Mouse (Mus musculus) left cerebral cortex, adult 8-10 months (tissue): ENCODE measurements at regions not wholly inside any gene's neighbourhood (a gene's known extent, or its start where the extent isn't known, plus 50 kb on each side); places are given as distances from the start of the nearest gene placed in this dataset.
"Not testable (repeated sequence)": the region's sequence is repeated elsewhere in the genome, so short reads cannot be mapped to it uniquely, and the experiment has no call there.

Experiments used
- DNase-seq, 2 experiments: peaks; one replicate each; pipeline ENCODE4 v3.0.0; 2022; ENCODE audit warnings: low spot score in 2 of 2

DNA sequence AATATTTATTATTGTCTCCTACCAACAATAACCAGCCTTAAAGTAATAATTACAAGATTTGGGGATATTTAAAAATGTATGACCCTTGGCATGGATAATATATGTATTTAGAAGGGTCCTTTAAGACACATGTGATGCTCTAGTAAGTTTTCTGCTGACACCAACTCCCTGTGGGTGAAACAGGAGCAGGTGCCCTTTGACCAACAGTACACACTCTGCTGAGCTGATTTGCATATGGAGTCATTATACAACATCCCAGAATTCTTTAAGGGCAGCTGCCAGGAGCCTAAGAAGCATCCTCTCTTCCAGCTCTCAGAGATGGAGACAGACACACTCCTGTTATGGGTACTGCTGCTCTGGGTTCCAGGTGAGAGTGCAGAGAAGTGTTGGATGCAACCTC, 274.1 kb downstream of the Rpia start:
- no peak for DNase-seq

DNA sequence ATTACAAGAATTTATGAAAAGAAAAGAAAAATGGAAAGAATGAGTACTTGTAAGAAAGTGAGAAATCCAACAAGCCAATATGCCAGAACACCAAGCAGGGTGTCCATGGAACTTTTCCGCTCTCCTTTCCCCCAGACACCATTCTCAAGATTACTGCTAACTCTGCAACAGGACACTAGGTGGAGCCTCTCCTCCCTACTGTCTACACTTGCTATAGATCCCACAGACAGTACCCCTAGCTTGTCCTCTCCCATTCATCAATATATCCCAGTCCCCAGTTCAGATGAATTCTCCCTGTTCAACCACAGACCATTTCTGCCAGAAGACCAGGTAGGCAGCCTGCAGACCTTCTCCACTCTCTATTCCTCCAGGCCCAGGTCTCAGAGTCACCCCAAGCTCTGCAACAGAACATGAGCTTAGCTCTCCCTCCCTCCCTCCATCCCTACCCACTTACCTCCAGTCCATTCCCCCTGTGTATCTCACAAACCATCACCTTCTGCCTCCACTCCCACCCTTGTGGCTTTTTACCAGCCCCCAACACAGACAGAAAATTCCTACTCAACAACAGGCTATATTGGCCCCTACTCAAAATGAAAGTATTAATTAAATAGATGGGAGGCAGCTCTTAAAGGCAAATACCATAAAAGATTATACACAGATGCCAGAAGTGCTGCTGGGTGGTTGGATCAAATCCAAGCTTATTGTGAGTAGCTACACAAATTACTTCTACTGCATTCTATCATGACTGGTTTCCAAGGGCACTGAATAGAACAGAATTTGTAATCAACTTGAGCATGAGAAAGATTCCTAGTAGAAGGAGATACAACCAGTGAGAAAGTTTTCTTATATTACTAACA, 323.2 kb downstream of the Rpia start:
- DNase-seq = no peak

DNA sequence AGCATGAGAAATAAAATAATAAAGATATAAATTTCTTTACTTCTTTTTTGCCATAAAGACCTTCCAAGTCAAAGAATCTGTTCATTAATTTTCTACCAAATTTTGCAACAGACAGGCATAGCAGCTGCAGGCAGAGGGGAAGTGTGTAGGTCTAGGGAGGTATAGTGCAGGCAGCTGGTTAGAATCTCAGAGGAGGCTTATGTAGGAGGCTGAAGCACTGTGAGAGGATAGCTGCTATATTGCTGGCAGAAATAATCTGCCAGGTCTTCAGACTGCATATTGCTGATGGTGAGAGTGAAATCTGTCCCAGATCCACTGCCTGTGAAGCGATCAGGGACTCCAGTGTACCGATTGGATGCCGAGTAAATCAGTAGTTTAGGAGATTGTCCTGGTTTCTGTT, 334.8 kb downstream of the Rpia start:
- DNase-seq = peak in 1 of 2 experiments; percentile 4

DNA sequence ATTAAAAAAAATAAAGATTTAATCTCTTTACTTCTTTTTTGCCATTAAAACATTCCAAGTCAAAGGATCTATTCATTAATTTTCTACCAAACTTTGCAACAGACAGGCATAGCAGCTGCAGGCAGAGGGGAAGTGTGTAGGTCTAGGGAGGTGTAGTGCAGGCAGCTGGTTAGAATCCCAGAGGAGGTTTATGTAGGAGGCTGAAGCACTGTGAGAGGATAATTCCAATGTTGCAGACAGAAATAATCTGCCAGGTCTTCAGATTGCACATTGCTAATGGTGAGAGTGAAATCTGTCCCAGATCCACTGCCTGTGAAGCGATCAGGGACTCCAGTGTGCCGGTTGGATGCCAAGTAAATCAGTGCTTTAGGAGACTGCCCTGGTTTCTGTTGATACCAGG, 357.3 kb downstream of the Rpia start:
- peak in 1 of 2 experiments; percentile 15 for DNase-seq

DNA sequence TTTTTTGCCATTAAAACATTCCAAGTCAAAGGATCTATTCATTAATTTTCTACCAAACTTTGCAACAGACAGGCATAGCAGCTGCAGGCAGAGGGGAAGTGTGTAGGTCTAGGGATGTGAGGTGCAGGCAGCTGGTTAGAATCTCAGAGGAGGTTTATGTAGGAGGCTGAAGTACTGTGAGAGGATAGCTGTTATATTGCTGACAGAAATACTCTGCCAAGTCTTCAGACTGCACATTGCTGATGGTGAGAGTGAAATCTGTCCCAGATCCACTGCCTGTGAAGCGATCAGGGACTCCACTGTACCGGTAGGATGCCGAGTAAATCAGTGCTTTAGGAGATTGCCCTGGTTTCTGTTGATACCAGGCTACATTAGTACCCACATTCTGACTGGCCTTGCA, 385.7 kb downstream of the Rpia start:
- peak; percentile 10 to 48 for DNase-seq

DNA sequence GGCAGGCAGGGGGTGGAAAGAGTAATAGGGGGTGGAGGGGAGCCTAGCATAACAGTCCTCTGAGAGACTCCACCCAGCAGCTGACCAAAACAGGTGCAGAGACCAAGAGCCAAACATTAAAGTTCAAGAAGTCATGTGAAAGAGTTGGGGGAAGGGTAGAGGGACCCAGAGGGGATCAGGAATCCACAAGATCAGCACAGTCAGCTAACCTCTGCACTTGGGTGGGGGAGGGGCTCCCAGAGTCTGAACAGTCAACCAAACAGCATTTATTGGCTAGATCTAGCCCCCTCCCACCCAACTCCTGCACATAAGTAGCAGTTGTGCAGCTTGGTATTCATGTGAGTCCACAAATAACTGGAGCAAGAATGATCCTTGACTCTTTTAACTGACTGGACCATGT, 402.2 kb downstream of the Rpia start:
- DNase-seq = not testable (repeated sequence)

DNA sequence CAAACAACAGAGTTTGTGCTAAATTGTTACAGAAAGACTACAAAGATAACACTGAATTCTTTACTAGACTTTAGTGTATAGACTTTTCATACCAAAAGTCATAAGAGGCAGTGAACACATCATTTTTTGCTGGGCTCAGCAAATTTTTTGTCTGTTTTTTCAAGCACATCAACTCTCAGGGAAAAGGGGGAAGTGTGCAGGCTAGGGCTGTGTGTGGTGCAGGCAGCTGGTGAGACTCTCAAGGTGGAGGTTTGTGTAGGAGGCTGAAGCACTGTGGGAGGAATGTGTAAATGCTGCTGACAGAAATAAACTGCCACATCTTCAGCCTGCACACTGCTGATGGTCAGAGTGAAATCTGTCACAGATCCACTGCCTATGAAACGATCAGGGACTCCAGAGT, 405.6 kb downstream of the Rpia start:
- DNase-seq = peak; percentile 9 to 83

DNA sequence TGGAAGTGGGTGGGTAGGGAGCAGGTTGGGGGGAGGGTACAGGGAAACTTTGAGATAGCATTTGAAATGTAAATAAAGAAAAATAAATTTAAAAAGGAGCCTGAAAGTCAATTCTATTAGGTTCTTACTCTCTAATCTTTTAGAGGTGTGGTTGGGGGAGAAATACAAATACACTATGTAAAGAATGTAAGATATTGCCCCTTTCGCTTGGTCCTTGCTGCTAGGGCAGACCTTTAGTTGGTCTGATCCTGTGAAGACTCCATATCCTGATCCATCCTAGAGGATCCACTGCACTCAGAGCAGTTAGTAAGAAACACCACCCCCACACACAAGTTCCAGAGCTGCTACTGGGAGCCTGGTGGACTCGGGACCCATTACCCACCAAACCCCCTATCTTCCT, 412.7 kb downstream of the Rpia start:
- DNase-seq = not testable (repeated sequence)

DNA sequence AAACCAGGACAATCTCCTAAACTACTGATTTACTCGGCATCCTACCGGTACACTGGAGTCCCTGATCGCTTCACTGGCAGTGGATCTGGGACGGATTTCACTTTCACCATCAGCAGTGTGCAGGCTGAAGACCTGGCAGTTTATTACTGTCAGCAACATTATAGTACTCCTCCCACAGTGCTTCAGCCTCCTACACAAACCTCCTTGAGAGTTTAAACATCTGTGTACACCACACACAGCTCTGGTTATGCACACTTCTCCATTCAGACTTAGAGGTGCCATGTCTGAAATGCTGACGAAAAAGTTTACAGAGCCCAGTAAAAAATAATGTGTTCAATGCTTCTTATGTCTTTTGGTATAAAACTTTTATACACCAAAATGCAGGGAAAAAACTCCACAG, 420.2 kb downstream of the Rpia start:
- not testable (repeated sequence) for DNase-seq

DNA sequence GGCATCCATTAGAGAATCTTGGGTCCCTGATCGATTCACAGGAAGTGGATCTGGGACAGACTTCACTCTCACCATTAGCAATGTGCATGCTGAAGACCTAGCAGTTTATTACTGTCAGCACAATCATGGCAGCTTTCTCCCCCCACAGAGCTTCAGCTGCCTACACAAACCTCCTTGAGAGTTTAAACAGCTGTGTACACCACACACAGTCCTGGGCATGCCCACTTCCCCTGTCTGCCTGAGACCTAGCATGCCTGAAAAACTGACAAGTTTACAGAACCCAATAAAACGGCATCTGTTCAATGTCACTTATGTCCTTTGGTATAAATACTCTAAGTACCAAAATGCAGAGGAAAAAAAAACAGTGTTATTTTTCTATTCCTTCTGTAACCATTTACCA, 435.7 kb downstream of the Rpia start:
- peak in 1 of 2 experiments; percentile 27 for DNase-seq

DNA sequence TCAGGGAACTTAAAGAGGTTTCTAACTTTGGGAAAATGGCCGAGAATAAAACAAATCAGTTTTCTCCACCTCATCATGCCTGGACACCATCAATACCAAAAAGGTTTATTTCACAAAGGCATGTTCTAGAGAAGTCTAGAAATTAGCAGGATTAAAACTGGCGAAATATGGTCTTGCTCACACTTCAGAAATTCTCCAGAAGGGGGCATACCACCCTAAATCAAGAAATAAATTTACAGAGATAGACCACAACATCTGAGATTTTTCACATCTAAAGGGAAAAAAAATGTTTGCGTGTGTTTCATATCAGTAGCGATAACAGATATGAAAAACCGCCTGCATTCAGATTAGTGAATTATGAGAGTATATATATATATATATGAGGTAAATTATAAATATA, 449.9 kb downstream of the Rpia start:
- no peak for DNase-seq

DNA sequence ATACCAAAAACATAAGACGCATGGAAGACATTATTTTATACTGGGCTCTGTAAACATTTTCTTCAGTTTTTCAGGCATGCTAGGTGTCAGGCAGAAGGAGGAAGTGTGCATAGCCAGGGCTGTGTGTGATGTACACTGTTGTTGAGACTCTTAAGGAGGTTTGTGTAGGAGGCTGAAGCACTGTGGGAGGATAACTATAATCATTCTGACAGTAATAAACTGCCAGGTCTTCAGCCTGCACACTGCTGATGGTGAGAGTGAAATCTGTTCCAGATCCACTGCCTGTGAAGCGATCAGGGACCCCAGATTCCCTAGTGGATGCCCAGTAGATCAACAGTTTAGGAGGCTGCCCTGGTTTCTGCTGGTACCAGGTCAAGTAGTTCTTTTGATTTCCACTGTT, 451.3 kb downstream of the Rpia start:
- peak in 1 of 2 experiments; percentile 56 for DNase-seq

DNA sequence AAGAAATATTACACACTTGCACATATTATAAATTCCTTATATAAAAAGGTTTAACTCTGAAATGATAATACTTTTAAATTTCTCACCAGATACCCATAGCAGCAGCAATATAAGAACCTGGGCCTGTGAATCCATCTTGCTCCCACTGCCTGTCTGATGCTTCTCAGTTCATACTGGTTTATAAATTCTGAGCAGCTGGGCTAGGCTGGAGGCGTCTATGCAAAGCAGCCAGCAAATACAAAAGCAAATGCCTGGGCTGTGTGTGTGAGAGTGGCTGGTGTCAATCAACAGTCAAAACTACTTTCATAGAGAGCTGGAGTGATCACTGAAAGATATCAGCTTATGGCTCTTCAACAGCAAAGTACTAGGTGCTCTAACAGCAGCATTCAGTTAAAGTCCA, 476.7 kb downstream of the Rpia start:
- no peak for DNase-seq

DNA sequence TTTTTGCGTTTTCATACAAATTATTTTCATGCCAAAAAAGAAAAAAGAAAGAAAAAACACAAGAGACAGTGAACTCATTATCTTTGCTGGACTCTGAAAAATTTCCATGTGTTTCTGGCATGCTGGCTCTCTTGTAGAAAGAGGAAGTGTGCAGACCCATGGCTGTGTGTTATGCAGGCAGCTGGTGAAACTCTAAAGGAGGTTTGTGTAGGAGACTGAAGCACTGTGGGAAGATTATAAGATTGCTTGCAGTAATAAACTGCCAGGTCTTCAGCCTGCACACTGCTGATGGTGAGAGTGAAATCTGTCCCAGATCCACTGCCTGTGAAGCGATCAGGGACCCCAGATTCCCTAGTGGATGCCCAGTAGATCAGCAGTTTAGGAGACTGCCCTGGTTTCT, 477.4 kb downstream of the Rpia start:
- DNase-seq = peak; percentile 10 to 46

DNA sequence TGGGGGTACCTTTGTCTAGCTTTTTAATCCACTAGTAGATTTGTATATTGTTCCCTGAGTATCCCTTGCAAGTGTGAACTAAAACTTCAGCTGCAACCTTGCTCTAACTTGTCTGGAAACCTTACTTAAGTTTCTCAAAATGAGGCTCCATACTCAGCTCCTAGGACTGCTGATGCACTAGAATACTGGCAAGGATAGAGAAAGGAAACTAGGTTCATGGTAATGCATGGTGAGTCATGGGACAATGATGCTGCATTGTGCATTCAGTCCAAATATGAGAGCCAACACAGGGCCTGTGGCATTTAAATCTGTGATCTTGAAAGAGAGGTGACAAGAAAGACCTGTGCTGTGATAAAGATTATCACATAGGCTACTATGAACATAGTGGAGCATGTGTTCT, 490.9 kb downstream of the Rpia start:
- not testable (repeated sequence) for DNase-seq

DNA sequence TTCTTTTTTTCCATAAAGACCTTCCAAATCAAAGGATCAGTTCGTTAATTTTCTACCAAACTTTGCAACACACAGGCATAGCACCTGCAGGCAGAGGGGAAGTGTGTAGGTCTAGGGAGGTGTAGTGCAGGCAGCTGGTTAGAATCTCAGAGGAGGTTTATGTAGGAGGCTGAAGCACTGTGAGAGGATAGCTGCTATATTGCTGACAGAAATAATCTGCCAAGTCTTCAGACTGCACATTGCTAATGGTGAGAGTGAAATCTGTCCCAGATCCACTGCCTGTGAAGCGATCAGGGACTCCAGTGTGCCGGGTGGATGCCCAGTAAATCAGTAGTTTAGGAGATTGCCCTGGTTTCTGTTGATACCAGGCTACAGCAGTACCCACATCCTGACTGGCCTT, 531.8 kb downstream of the Rpia start:
- DNase-seq = peak in 1 of 2 experiments; percentile 82

DNA sequence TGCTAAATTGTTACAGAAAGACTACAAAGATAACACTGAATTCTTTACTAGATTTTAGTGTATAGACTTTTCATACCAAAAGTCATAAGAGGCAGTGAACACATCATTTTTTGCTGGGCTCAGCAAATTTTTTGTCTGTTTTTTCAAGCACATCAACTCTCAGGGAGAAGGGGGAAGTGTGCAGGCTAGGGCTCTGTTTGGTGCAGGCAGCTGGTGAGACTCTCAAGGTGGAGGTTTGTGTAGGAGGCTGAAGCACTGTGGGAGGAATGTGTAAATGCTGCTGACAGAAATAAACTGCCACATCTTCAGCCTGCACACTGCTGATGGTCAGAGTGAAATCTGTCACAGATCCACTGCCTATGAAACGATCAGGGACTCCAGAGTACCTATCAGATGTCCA, 551.9 kb downstream of the Rpia start:
- peak in 1 of 2 experiments; percentile 44 for DNase-seq

DNA sequence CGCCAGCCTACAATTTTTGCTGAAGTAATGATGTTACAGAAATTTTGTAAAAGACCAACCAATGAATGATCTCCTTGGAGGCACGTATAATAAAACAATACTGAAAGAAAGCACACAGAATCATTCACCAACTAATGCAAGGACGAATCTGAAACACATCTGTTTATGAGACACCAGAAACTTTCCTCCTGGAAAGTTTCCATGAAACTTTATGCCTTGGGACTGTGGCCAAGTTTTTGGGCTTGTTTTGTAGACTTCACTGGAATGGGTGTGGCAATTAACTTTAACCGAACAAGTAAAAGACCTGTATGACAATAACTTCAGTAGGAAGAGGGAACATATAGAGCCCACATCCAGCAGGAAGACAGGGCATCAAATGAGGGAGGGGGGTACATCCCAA, 564.9 kb downstream of the Rpia start:
- no peak for DNase-seq

DNA sequence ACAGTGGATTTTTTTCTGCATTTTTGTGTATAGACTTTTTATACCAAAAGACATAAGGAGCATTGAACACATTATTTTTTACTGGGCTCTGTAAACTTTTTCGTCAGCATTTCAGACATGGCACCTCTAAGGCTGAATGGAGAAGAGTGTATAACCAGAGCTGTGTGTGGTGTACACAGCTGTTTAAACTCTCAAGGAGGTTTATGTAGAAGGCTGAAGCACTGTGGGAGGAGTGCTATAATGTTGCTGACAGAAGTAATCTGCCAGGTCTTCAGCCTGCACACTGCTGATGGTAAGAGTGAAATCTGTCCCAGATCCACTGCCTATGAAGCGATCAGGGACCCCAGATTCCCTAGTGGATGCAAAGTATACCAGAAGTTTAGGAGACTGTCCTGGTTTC, 575.4 kb downstream of the Rpia start:
- not testable (repeated sequence) for DNase-seq

DNA sequence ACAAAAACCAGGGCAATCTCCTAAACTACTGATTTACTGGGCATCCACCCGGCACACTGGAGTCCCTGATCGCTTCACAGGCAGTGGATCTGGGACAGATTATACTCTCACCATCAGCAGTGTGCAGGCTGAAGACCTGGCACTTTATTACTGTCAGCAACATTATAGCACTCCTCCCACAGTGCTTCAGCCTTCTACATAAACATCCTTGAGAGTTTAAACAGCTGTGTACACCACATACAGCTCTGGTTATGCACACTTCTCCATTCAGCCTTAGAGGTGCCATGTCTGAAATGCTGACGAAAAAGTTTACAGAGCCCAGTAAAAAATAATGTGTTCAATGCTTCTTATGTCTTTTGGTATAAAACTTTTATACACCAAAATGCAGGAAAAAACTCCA, 576.3 kb downstream of the Rpia start:
- not testable (repeated sequence) for DNase-seq
